Mouse (Mus musculus): ENCODE data around the gene Sec11a.
A peak's percentile ranks its signal among the peaks of the same experiment; 100 is the strongest.
"Not testable (repeated sequence)": the region's sequence is repeated elsewhere in the genome, so short reads cannot be mapped to it uniquely, and the experiment has no call there.

Gene Sec11a

DNA sequence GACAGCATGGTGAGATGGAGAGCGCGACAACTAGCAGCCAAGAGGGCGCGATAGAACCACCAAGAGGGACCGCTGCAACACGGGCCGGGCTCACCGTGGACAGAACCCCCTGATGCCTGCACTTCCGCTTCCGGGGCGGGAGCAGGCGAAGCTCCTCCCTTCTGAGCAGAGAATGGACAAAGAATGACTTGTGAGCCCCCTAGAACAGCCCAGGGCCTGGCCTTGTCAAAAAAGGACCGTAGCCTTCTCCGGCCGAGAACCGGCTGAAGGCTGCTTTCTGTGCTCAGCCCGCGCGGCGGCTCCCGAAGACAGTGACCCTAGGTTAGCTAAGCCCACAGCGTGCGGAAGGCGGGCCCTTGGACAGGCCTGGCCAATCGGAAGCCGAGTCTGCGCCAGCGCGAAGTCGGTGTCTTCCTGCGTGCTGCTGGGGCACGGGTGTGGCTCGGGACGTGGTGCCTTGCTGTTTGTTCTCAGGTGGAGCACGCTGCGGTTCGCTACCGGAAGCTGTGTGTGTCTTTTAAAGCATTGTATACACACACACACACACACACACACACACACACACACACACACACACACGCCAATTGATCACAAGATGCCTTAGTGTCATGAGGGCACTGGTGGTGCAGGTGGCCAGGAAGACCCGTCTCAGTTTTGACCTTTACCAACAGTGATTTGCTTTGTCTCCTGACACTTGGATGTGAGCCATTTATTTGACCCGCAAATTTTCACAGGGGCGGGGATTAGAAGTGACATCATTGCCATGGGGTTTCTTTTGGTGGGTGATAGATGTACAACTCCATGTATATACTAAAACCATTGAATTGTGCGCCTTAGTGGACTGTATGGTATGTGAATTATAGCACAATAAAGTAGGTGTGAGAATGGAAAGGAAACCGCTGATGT is at the start of gene Sec11a:
Sec11a (minus strand) TSS at position 336 of the 906 bp plus-strand sequence.
- DNase-seq (ENCODE audit: inconsistent ontology term), result peak; percentile 95

- no peak for DNase-seq (ENCODE audit: inconsistent ontology term)
These were observed 47.9 kb upstream of the Sec11a start for GRCm38 (mm10) chr7:80995266-80996146.

GRCm38 (mm10) chr7:80994663-80995005 is 47.1 kb upstream of the Sec11a start:
- DNase-seq (ENCODE audit: inconsistent ontology term), result no peak

GRCm38 (mm10) chr7:80993834-80994662 is 46.5 kb upstream of the Sec11a start:
- DNase-seq (ENCODE audit: inconsistent ontology term), result peak; percentile 76

- peak; percentile 90 for DNase-seq (ENCODE audit: inconsistent ontology term)
These were observed 45.6 kb upstream of the Sec11a start, which contains the start of gene Zfp592 for GRCm38 (mm10) chr7:80992980-80993833. TSS of gene Zfp592 (plus strand) at chr7:80993681.

DNA sequence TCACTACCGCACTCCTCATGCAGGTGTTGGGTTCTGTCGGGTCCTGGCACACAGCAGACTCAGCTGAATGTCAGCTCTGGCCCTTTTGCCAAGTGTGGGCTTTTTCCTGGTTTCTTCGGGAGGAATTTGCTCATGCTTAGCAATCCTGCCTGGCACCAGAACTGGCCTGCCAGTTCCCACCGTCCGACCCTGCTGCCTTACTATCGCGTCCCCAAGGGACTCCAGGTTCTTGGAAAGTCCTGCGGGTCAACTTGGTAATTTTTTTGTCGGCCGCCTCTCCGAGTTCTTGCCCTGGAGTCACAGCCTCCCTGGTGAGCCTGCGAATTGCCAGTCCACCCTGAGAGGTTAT is 45.0 kb upstream of the Sec11a start:
- no peak for DNase-seq (ENCODE audit: inconsistent ontology term)

- DNase-seq (ENCODE audit: inconsistent ontology term), result no peak
These were observed 44.5 kb upstream of the Sec11a start for GRCm38 (mm10) chr7:80992063-80992462.

DNA sequence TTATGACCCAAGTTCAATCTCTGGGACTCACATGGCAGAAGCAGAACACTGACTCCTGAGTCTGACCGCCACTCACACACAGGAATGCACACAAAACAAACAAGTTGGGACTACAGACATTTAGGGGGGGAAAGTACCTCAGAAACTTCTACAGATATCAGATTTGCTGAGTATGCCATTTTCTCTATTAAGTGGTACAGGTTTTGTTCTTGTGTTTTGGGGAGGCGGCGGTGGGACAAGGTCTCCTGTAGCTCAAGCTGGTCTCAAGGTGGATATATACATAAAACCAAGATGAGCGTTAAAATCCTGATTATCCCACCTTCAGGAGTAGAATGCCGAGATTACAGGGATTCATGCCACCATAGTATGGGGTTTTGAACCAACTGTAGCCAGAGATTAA is 44.0 kb upstream of the Sec11a start:
- DNase-seq (ENCODE audit: inconsistent ontology term), result no peak

DNA sequence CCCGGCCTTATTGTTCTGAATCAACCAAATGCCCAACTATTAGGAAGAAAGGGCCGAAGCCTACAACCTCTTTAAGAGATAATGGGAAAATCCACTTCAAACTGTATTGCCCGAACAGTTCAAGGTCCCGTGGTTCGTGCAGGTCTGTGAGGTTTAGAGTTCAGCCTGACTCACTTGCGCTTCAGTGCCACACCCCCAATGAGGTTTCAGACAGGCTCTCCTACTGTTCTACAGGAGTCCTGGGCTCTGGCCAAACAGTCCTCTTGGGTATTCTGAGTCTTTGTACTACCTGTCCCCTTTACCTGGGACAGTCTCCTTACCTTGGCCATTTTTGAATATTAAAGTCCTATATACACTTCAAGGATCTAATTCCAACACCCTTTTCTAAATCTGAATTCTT is 42.7 kb upstream of the Sec11a start:
- no peak for DNase-seq (ENCODE audit: inconsistent ontology term)

GRCm38 (mm10) chr7:80987805-80988625 is 40.4 kb upstream of the Sec11a start:
- DNase-seq (ENCODE audit: inconsistent ontology term), result no peak

- no peak for DNase-seq (ENCODE audit: inconsistent ontology term)
These were observed 39.0 kb upstream of the Sec11a start for GRCm38 (mm10) chr7:80986458-80987187.

DNA sequence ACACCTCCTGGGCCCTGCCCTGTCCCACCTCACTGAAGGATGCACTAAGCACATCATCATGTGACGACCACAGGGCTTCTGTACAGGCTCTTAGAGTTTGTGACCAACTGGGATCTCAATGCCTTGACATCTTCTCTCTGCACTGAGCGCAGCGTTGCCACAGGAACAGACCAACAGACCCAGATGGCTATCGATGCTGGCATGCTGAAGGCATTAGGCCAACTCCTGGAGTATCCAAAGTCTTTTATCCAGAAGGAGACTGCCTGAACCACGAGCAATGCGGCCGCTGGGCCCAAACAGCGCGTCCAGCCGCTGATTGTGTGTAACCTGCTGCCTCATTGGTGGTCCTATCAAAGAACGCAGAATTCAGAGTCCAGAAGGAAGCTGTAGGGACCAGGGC is 33.0 kb upstream of the Sec11a start:
- no peak for DNase-seq (ENCODE audit: inconsistent ontology term)

DNA sequence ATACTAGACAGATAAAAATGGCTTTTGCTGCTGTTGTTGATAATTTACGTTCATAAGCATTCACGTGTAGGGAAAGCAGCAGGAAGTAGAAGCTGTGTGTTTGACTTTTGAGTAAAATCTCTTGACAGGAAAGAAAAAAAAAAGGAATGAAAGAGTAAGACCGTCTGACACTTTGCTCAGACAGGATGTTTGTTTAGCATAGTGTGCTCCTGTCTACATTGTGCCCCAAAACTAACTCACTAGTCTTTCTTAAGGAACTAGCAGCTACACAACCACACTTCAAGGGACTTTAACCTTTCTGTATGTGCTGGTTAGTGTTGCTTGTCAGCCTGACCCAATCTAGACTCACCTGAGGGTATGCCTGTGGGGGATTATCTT is 26.0 kb upstream of the Sec11a start:
- not testable (repeated sequence) for DNase-seq (ENCODE audit: inconsistent ontology term)

DNA sequence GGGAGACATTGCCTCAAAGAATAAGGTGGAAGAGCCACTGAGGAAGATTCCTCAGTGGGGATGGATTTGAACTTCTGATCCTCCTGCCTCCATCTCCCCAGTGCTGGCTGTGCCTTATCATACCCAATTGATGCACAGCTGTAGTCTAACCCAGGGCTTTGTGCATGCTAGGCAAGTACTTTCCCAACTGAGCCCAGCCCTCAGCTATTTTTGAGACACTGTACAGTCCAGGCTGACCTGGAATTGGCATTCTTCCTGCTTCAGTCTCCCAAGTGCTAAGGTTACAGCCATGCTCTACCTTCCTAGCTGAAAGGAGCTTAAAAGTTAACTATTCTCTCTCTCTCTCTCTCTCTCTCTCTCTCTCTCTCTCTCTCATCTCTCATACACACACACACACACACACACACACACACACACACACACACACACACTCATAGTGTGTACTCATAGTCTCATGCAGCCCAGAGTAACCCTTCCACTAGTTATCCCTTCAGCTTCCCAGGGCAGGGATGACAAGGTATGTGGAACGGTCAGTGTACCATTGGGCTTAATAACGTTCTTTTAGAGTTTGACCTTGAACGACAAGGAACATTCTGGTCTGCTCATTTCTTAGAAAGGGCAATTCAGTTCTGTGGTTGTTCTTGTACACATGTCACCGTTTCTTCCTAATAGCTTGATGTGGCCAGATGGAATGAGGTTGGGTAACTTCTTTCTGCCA is 25.5 kb upstream of the Sec11a start:
- DNase-seq (ENCODE audit: inconsistent ontology term), result not testable (repeated sequence)

DNA sequence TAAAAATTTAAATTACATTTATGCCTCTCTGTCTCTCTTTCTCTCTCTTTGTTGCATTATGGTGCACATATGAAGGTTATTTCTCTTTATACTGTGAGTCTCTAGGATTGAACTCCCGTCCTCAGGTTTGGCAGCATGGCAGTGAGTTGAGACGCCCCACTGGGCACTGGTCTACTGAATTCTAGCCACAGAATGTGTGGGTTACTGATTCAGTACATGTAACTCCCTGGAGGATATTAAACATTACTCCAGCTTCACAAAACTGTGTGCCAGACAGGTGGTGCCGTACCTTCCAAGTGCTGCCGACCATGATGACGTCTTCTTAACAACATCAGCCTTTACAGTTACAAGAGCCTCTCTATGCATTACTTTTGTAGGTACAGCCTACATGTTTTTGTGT is 24.5 kb upstream of the Sec11a start:
- no peak for DNase-seq (ENCODE audit: inconsistent ontology term)

- DNase-seq (ENCODE audit: inconsistent ontology term), result no peak
These were observed 23.8 kb upstream of the Sec11a start for GRCm38 (mm10) chr7:80971419-80971818.

- DNase-seq (ENCODE audit: inconsistent ontology term), result no peak
These were observed 23.3 kb upstream of the Sec11a start for GRCm38 (mm10) chr7:80970913-80971312.

DNA sequence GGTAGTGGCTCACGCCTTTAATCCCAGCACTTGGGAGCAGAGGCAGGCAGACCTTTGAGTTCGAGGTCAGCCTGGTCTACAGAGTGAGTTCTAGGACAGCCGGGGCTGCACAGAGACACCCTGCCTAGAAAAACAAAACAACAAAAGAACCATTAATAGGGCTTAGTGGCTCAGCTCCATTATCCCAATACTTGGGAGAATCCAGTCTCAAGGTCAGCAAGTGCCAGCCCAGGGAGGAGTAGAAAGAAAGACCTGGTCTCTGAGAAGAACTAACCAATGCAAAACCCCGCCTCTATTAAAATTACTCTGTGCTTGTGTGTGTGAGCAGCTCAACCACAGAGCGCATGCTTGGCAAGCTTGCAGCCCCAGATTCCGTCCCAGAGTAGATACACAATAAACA is 15.2 kb upstream of the Sec11a start:
- no peak for DNase-seq (ENCODE audit: inconsistent ontology term)

DNA sequence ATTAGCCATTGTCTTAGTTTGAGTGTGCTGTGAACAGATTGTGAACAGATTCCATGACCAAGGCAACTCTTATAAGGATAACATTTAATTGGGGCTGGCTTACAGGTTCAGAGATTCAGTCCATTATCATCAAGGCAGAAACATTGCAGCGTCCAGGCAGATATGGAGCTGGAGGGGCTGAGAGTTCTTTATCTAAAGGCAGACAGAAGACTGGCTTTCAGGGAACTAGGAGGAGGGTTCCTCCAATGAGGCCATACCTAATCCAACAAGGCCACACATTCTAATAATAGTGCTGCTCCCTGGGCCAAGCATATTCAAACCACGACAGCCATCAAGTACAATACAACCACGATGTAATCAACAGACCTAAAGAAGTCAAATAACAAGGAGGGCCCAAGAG is 11.4 kb upstream of the Sec11a start:
- no peak for DNase-seq (ENCODE audit: inconsistent ontology term)

Data from Muller cell, postnatal 12 days (primary cell).